Mouse (Mus musculus) neural tube, embryonic 15.5 days (tissue): ENCODE results near the gene Orai3. TPM values are rescaled to one million over a fixed set of nuclear protein-coding genes. Genes with fewer than 3 reads are reported as not detected.
"Not testable (repeated sequence)": the region's sequence is repeated elsewhere in the genome, so short reads cannot be mapped to it uniquely, and the experiment has no call there.

ENCODE experiments used
- ATAC-seq: fragments of 200-750 bp; cut with Nextera tagmentation; 2 replicates; pipeline ENCODE4 v1.8.0; 2017; ENCODE audit warnings: mild to moderate bottlenecking, moderate TSS enrichment, moderate library complexity; ENCODE audit not compliant: low FRiP score
- H3K27ac ChIP-seq: fragments of 300-500 bp; sonication (generic); replicated peaks from 2 replicates; pipeline ENCODE4 v1.5.1; 2015; ENCODE audit warnings: mild to moderate bottlenecking, inconsistent platforms
- H3K27me3 ChIP-seq: fragments of 300-500 bp; sonication (generic); replicated peaks from 2 replicates; pipeline ENCODE4 v1.6.1; 2015; ENCODE audit warnings: inconsistent platforms
- H3K36me3 ChIP-seq: fragments of 300-500 bp; sonication (generic); 2 replicates; pipeline ENCODE4 v1.6.1; 2015; ENCODE audit warnings: inconsistent platforms
- H3K4me1 ChIP-seq: fragments of 300-500 bp; sonication (generic); 2 replicates; pipeline ENCODE4 v1.6.1; 2015; ENCODE audit warnings: inconsistent platforms
- H3K4me2 ChIP-seq: fragments of 300-500 bp; sonication (generic); 2 replicates; pipeline ENCODE4 v1.6.1; 2015; ENCODE audit warnings: inconsistent platforms, mild to moderate bottlenecking, moderate library complexity
- H3K4me3 ChIP-seq: fragments of 300-500 bp; sonication (generic); replicated peaks from 2 replicates; pipeline ENCODE4 v1.5.1; 2015; ENCODE audit warnings: mild to moderate bottlenecking, inconsistent platforms
- H3K9ac ChIP-seq: fragments of 300-500 bp; sonication (generic); replicated peaks from 2 replicates; pipeline ENCODE4 v1.6.1; 2015; ENCODE audit warnings: mild to moderate bottlenecking, inconsistent platforms
- H3K9me3 ChIP-seq: fragments of 300-500 bp; sonication (generic); replicated peaks from 2 replicates; pipeline ENCODE4 v1.6.1; 2016; ENCODE audit warnings: inconsistent platforms
- WGBS: fragments of 180-500 bp; shearing (Covaris S2); methylation state at CpG from one replicate; pipeline ENCODE4 v1.1.7; 2015; ENCODE audit warnings: mixed read lengths; 5-methylcytosine and 5-hydroxymethylcytosine counted together
- polyA plus RNA-seq: library from polyadenylated mRNA; unstranded; fragments of >200 nt; fragmentation: Nextera tagmentation; extraction: Ambion mirVana; gene quantifications from 2 replicates; pipeline ENCODE4 v1.2.1, GENCODE M21; 2015

Gene Orai3
- 8.6 and 13.5 TPM in 2 replicates for polyA plus RNA-seq

- ATAC-seq, result peak; percentile 63
Observed at GRCm38 (mm10) chr7:127769651-127770038, at the start of gene Orai3. Orai3 (plus strand) TSS chr7:127769815.

GRCm38 (mm10) chr7:127725490-127725889, 44.1 kb upstream of the Orai3 start:
- no peak overlapping the region for H3K4me3 ChIP-seq
- no peak overlapping the region for H3K9ac ChIP-seq
- H3K36me3 ChIP-seq, result no peaks in the 10 kb centered on the region
- H3K4me1 ChIP-seq, result no peaks in the 10 kb centered on the region
- ATAC-seq, result no peak
- 63% methylated on average over 2 of the region's 2 CpGs for WGBS
- H3K27ac ChIP-seq, result no peak overlapping the region
- no peaks in the 10 kb centered on the region for H3K9me3 ChIP-seq
- no peak overlapping the region for H3K4me2 ChIP-seq
- H3K27me3 ChIP-seq, result no peaks in the 10 kb centered on the region

More at GRCm38 (mm10) chr7:127769651-127770038, at the start of gene Orai3:
- peak within 1 kb of the TSS; percentile 77 for H3K4me2 ChIP-seq
- peak within 1 kb of the TSS; percentile 51 for H3K4me3 ChIP-seq
- H3K9ac ChIP-seq, result peak within 1 kb of the TSS; percentile 60
- peak within 1 kb of the TSS; percentile 82 for H3K27ac ChIP-seq
- WGBS, result 0% methylated on average over 24 of the region's 24 CpGs
- peaks cover 35% of the 10 kb centered on the region for H3K4me1 ChIP-seq
- H3K27me3 ChIP-seq, result no peaks in the 10 kb centered on the region
- no peaks in the 10 kb centered on the region for H3K9me3 ChIP-seq
- H3K36me3 ChIP-seq, result peaks cover 42% of the 10 kb centered on the region

DNA sequence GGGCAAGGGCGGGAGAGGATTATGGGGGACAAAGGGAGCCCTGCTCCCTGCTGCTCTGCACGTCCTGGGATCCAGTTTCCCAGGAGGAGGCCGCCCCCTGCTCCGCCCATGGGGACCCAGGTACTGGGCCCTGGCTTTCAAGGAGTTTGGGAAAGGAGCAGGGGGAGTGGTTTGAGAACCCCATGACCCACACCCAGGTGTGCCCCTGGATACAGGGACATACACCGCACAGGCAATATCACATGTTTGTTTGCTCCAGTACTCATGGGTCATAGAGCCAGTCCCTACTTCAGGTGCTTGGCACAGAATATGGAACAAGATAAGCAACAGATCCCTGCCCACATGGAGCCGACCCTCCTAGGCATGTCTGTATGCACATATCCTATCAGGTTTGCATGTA, 43.7 kb upstream of the Orai3 start:
- ATAC-seq, result no peak
- Histone ChIP-seq H3K4me2 (no peak overlapping the region), H3K27me3 (no peaks in the 10 kb centered on the region), H3K9ac (no peak overlapping the region), H3K4me3 (no peak overlapping the region), H3K9me3 (no peaks in the 10 kb centered on the region), H3K4me1 (no peaks in the 10 kb centered on the region), H3K27ac (no peak overlapping the region), H3K36me3 (no peaks in the 10 kb centered on the region)
- WGBS, result 70% methylated on average over 6 of the region's 6 CpGs

GRCm38 (mm10) chr7:127727898-127728297, 41.7 kb upstream of the Orai3 start:
- Histone ChIP-seq H3K4me2 (no peak overlapping the region), H3K36me3 (no peaks in the 10 kb centered on the region), H3K27me3 (no peaks in the 10 kb centered on the region), H3K9ac (no peak overlapping the region), H3K4me3 (no peak overlapping the region), H3K9me3 (no peaks in the 10 kb centered on the region), H3K27ac (no peak overlapping the region), H3K4me1 (no peaks in the 10 kb centered on the region)
- 91% methylated on average over 7 of the region's 7 CpGs for WGBS
- ATAC-seq, result no peak

DNA sequence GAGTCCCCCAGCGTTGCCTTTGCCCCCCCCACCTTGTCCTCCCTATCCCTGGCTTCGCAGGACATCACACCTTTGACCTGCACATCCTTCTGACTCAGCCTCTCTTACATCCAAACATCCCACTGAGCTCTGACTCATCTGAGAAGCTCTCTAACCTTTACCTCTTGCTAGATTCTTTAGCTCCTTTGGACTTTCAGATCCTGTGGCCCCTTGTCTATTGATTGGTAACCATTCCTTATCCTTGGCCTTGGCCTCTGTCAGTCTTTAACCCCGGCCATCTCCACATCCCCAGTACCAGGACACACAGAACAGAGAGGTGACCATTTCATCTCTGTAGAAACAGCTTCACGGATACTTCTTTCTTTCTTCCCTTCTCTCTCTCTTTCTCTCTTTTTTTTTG, 39.4 kb upstream of the Orai3 start:
- no peak overlapping the region for H3K27ac ChIP-seq
- H3K4me3 ChIP-seq, result no peak overlapping the region
- no peaks in the 10 kb centered on the region for H3K4me1 ChIP-seq
- ATAC-seq, result no peak
- no peaks in the 10 kb centered on the region for H3K36me3 ChIP-seq
- no peak overlapping the region for H3K9ac ChIP-seq
- H3K27me3 ChIP-seq, result no peaks in the 10 kb centered on the region
- 71% methylated on average over 4 of the region's 4 CpGs for WGBS
- no peak overlapping the region for H3K4me2 ChIP-seq
- H3K9me3 ChIP-seq, result no peaks in the 10 kb centered on the region

- not testable (repeated sequence) for H3K4me3 ChIP-seq, H3K4me1 ChIP-seq, H3K4me2 ChIP-seq, H3K9me3 ChIP-seq, H3K9ac ChIP-seq, H3K27ac ChIP-seq, ATAC-seq, H3K36me3 ChIP-seq, H3K27me3 ChIP-seq
- no CpG with 5 or more reads among the region's 5 CpGs for WGBS
Observed at GRCm38 (mm10) chr7:127732066-127732465, 37.5 kb upstream of the Orai3 start, which contains the start of gene Ctf2. Ctf2 (minus strand) TSS chr7:127732166.

GRCm38 (mm10) chr7:127744366-127745045, 25.1 kb upstream of the Orai3 start, which contains the start of gene Fbxl19:
Fbxl19 (plus strand) TSS chr7:127744543.
- no peak for ATAC-seq
- Histone ChIP-seq H3K27ac (peak within 1 kb of the TSS; percentile 92), H3K9ac (peak within 1 kb of the TSS; percentile 54), H3K27me3 (no peaks in the 10 kb centered on the region), H3K4me3 (peak within 1 kb of the TSS; percentile 85), H3K36me3 (peaks cover 16% of the 10 kb centered on the region), H3K9me3 (no peaks in the 10 kb centered on the region), H3K4me2 (peak within 1 kb of the TSS; percentile 88), H3K4me1 (peaks cover 25% of the 10 kb centered on the region)
- 1% methylated on average over 26 of the region's 26 CpGs for WGBS

DNA sequence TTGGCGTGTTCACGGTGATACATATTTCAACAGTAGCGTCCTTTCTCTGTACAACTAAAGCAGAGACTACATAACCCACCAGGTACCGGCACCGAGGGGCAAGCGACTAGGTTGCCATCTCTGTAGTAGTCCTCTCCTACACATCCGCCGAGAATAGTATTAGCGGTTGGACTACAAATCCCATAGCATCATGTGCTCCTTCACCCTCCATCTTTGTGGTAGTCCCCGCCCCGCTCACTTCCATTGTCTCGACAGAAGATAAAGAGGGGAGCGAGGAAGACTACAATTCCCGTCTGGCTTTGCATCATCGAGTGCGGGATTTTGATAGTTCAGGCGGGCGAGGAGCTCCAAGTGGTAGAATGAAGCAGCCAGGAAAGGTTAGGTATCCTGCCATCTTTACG, 24.4 kb upstream of the Orai3 start:
- ATAC-seq, result peak; percentile 88
- H3K9ac ChIP-seq, result peak overlapping the region; percentile 54
- peak overlapping the region; percentile 85 for H3K4me3 ChIP-seq
- H3K4me2 ChIP-seq, result peak overlapping the region; percentile 88
- H3K27ac ChIP-seq, result peak overlapping the region; percentile 92
- H3K9me3 ChIP-seq, result no peaks in the 10 kb centered on the region
- 0% methylated on average over 19 of the region's 19 CpGs for WGBS
- peaks cover 25% of the 10 kb centered on the region for H3K4me1 ChIP-seq
- H3K36me3 ChIP-seq, result peaks cover 23% of the 10 kb centered on the region
- H3K27me3 ChIP-seq, result no peaks in the 10 kb centered on the region

- ATAC-seq, result peak; percentile 92
- Histone ChIP-seq H3K9me3 (no peaks in the 10 kb centered on the region), H3K27me3 (no peaks in the 10 kb centered on the region), H3K4me2 (peak overlapping the region; percentile 88), H3K4me1 (peaks cover 25% of the 10 kb centered on the region), H3K36me3 (peaks cover 29% of the 10 kb centered on the region), H3K27ac (peak overlapping the region; percentile 92), H3K9ac (peak overlapping the region; percentile 95), H3K4me3 (peak overlapping the region; percentile 85)
- under 1% methylated on average over 36 of the region's 39 CpGs for WGBS
Observed at GRCm38 (mm10) chr7:127745652-127746493, 23.7 kb upstream of the Orai3 start.

DNA sequence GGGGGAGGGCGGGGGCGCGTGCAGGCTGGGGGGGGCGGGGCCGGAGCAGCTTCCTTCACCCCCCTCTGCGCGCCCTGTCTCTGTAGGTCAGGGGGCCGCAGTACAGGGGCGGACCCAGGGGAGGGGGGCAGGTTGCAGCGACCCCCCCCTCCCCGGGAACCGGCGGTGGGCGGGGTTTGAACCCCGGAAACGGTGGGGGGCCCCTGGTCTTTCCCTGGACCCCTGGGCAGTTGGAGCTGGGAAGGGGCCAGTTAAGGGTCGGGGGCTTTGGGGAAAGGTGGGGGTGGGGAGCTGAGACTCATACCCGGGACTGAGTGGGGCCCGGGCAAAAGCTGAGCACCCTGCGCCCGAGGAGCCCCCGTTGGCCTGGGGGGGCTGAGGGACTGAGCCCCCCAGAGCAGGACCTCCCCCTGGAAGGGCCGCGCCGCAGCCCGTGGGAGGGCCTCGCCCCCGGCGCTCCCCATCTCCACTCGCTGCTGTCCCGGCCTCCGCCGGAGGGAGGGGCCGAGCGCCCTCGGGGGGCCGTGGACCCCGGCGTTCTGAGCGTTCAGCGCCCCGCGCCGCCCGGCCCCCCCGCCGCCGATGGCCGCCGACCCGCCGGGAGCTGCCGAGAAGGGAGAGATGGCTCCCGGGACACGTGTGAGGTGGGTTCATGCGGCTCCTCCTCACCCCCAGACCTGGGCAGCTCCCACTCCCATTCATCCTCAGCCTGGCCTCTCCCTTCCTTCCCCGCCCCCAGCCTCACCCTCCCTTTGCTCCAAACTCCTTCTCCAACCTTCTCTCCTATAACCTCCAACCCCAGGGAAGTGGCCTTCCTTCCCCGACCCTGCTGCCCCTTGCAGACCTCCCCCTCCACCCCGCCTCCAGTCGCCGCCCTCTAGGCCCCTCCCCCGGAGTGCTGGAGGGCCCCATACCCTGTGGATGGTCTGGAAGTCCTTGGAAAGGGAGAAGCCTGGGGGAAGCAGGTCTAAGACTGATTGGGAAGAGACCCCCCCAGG, 22.8 kb upstream of the Orai3 start:
- ATAC-seq, result no peak
- WGBS, result under 1% methylated on average over 38 of the region's 62 CpGs
- H3K4me2 ChIP-seq, result peak overlapping the region; percentile 88
- H3K9ac ChIP-seq, result peak overlapping the region; percentile 95
- H3K27me3 ChIP-seq, result no peaks in the 10 kb centered on the region
- peaks cover 25% of the 10 kb centered on the region for H3K4me1 ChIP-seq
- peaks cover 39% of the 10 kb centered on the region for H3K36me3 ChIP-seq
- H3K27ac ChIP-seq, result peak overlapping the region; percentile 92
- H3K9me3 ChIP-seq, result no peaks in the 10 kb centered on the region
- H3K4me3 ChIP-seq, result peak overlapping the region; percentile 85
